Mouse (Mus musculus) hindbrain, embryonic 14.5 days (tissue): Measurements from ENCODE around the gene Ahrr. TPM values are rescaled to one million over a fixed set of nuclear protein-coding genes. Genes with fewer than 3 reads are reported as not detected.

Source experiments
- ATAC-seq: fragments of 200-750 bp; cut with Nextera tagmentation; 2 replicates; pipeline ENCODE4 v1.8.0; 2017; ENCODE audit warnings: moderate number of reproducible peaks, mild to moderate bottlenecking, moderate TSS enrichment, moderate library complexity; ENCODE audit not compliant: low FRiP score
- DNase-seq: peaks from one replicate; pipeline ENCODE4 v3.0.0-alpha.2; 2015; ENCODE audit warnings: low spot score
- H3K27ac ChIP-seq: fragments of 300-500 bp; sonication (generic); 2 replicates; pipeline ENCODE4 v1.5.1; 2014; ENCODE audit warnings: mild to moderate bottlenecking, moderate library complexity
- H3K27me3 ChIP-seq: fragments of 300-500 bp; sonication (generic); 2 replicates; pipeline ENCODE4 v1.6.1; 2014; ENCODE audit warnings: mild to moderate bottlenecking, low read length, mixed read lengths; ENCODE audit not compliant: control insufficient read depth, insufficient read depth
- H3K36me3 ChIP-seq: fragments of 300-500 bp; sonication (generic); replicated peaks from 2 replicates; pipeline ENCODE4 v1.6.1; 2014; ENCODE audit not compliant: control insufficient read depth, insufficient read depth
- H3K4me1 ChIP-seq: fragments of 300-500 bp; sonication (generic); replicated peaks from 2 replicates; pipeline ENCODE4 v1.6.1; 2014; ENCODE audit warnings: antibody characterized with exemption, low read length, mixed read lengths; ENCODE audit not compliant: control insufficient read depth, insufficient read depth
- H3K4me2 ChIP-seq: fragments of 300-500 bp; sonication (generic); replicated peaks from 2 replicates; pipeline ENCODE4 v1.6.1; 2014; ENCODE audit warnings: mild to moderate bottlenecking, moderate library complexity
- H3K4me3 ChIP-seq: fragments of 300-500 bp; sonication (generic); replicated peaks from 2 replicates; pipeline ENCODE4 v1.5.1; 2014; ENCODE audit warnings: mild to moderate bottlenecking, low read length
- H3K9ac ChIP-seq: fragments of 300-500 bp; sonication (generic); 2 replicates; pipeline ENCODE4 v1.6.1; 2014
- H3K9me3 ChIP-seq: fragments of 300-500 bp; sonication (generic); 2 replicates; pipeline ENCODE4 v1.6.1; 2016; ENCODE audit warnings: low read length; ENCODE audit not compliant: control insufficient read depth
- WGBS: fragments of 180-500 bp; shearing (Covaris S2); extraction: QIAGEN DNeasy Blood & Tissue Kit; methylation state at CpG from one replicate; pipeline ENCODE4 v1.1.7; 2014; 5-methylcytosine and 5-hydroxymethylcytosine counted together
- polyA plus RNA-seq: library from polyadenylated mRNA; unstranded; fragments of >200 nt; fragmentation: Nextera tagmentation; extraction: Ambion mirVana; gene quantifications from 2 replicates; pipeline ENCODE4 v1.2.1, GENCODE M21; 2014

Ahrr gene
- 0.51 and 0.52 TPM in 2 replicates for polyA plus RNA-seq

DNA sequence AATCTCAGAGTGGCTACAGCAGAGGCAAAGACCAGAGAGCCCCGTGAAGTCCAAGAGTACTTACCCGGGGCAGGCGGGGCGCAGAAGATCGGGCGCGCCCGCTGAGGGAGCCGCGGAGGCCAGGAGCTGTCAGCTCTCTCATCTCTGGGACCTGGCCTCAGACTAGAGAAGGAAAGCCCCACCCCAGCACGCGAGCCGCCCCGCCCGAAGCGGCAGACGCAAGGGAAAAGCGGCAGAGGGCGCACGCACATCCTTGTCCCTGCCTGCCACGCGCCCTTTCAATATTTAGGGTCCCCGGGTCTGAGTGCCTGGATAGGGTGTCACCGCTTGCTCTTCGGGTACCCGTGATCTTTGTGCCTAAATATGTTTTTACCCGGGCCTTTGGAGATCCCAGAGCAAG is at the start of gene Ahrr:
TSS of gene Ahrr (minus strand) at position 165 of the 400 bp plus-strand sequence.
- no peak; the same call in 1 of the 2 replicates for ATAC-seq
- Histone ChIP-seq H3K27me3 (peaks cover 18% of the 10 kb centered on the region), H3K4me1 (no peaks in the 10 kb centered on the region), H3K9ac (peak within 1 kb of the TSS; percentile 52), H3K27ac (no peak within 1 kb of the TSS), H3K36me3 (no peaks in the 10 kb centered on the region), H3K9me3 (no peaks in the 10 kb centered on the region), H3K4me3 (peak within 1 kb of the TSS; percentile 23), H3K4me2 (peak within 1 kb of the TSS; percentile 56)
- WGBS = 2% methylated on average over 24 of the region's 27 CpGs
- DNase-seq = no peak

DNA sequence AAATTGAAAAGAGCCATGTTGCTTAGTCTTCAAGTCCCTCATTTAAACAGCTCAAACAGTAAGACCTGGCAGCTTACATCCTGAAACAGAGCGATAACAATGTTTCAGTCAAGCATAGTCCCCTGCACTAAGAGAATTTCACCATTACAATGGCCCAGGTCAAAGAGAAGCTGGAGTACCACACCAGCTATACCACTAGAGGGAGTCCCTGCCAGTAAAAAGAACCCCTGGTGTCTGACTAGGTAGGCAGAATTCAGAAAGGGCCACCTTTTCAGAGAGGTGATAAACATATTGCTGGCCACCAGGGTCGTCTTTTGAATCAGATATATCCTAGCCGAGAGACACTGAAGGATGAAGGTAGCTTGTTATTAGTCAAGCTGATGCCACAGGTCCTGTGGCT is 48.9 kb upstream of the Ahrr start:
- H3K36me3 ChIP-seq = peaks cover 75% of the 10 kb centered on the region

GRCm38 (mm10) chr13:74329321-74329720 is 37.2 kb upstream of the Ahrr start:
- no peak overlapping the region for H3K4me3 ChIP-seq
- no peak for ATAC-seq

More for the DNA sequence above, 48.9 kb upstream of the Ahrr start:
- Histone ChIP-seq H3K9ac (no peak overlapping the region), H3K27me3 (no peaks in the 10 kb centered on the region), H3K9me3 (no peaks in the 10 kb centered on the region), H3K27ac (no peak overlapping the region), H3K4me1 (no peaks in the 10 kb centered on the region), H3K4me3 (no peak overlapping the region), H3K4me2 (no peak overlapping the region)
- ATAC-seq = peak; percentile 78; the same call in 1 of the 2 replicates
- peak; percentile 54 for DNase-seq
- 47% methylated on average over 3 of the region's 3 CpGs for WGBS

DNA sequence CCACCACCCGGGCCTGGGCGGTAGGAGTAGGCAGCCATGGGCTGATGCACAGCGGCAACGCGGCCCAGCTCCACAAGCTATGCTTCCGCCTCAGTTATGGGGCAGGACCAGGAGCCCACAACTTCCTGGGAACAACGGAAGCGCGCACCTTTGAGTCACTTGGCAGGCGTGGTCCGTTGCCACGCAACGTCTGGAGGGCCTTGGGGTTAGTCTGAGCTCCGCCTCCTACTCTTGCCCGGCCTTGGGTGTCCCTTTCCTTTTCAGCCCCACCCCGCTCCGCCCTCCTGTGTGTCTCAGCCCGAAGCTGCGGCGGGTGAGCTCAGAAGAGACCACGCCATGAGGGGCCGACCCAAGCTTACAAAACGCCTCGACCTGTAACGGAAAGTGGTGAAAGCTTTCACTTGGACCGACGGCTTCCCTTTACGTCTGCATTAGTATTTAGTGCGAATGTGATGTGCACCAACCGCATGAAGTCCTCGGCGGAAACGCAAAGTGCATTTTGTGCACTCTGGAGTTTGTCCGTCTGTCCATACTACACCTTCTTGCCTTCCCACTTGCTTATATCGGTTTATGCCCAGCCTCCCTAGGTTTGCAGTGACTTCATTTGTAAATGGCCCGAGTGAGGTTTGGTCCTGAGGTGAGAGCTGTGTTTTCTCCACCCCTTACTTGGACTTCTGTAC is 25.2 kb upstream of the Ahrr start, which contains the start of gene Pdcd6:
TSS of gene Pdcd6 (minus strand) at position 411 of the 680 bp plus-strand sequence.
- ATAC-seq (peak; percentile 98), DNase-seq (peak; percentile 88)
- H3K27ac ChIP-seq = peak within 1 kb of the TSS; percentile 62; the same call in 1 of the 2 replicates
- H3K4me3 ChIP-seq = peak within 1 kb of the TSS; percentile 75
- peak within 1 kb of the TSS; percentile 87 for H3K4me2 ChIP-seq
- peaks cover 12% of the 10 kb centered on the region for H3K4me1 ChIP-seq
- H3K36me3 ChIP-seq = peaks cover 41% of the 10 kb centered on the region
- 2% methylated on average over 36 of the region's 36 CpGs for WGBS
- no peaks in the 10 kb centered on the region for H3K27me3 ChIP-seq
- no peaks in the 10 kb centered on the region for H3K9me3 ChIP-seq
- H3K9ac ChIP-seq = peak within 1 kb of the TSS; percentile 85

More at GRCm38 (mm10) chr13:74329321-74329720, 37.2 kb upstream of the Ahrr start:
- Histone ChIP-seq H3K27ac (no peak overlapping the region), H3K9ac (no peak overlapping the region), H3K27me3 (no peaks in the 10 kb centered on the region), H3K4me1 (no peaks in the 10 kb centered on the region), H3K9me3 (no peaks in the 10 kb centered on the region), H3K36me3 (peaks cover 82% of the 10 kb centered on the region), H3K4me2 (no peak overlapping the region)
- no peak for DNase-seq

DNA sequence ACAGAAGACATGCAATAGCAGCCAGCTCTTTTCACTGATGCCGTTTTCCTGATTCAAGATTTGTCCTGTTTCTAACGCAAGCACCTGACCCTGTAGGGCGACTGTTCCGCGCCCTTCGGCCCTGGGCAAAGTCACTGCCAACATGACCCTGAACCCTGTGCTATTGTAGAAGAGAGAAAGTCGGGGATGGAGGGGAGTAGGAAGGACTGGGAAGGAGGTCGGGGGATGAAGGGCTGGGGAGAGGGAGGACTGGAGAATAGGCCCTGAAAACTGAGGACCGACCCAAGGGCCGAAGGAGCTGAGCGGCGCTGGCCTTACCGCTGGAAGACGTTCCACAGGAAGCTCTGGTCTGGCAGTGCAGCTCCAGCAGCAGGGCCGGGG is 24.6 kb upstream of the Ahrr start:
- ATAC-seq (no peak), DNase-seq (no peak)
- Histone ChIP-seq H3K27me3 (no peaks in the 10 kb centered on the region), H3K4me2 (peak overlapping the region; percentile 87), H3K4me1 (peaks cover 12% of the 10 kb centered on the region), H3K36me3 (peaks cover 36% of the 10 kb centered on the region), H3K4me3 (peak overlapping the region; percentile 75), H3K9me3 (no peaks in the 10 kb centered on the region), H3K27ac (peak overlapping the region; percentile 62; the same call in 1 of the 2 replicates), H3K9ac (peak overlapping the region; percentile 85)
- 3% methylated on average over 15 of the region's 15 CpGs for WGBS

DNA sequence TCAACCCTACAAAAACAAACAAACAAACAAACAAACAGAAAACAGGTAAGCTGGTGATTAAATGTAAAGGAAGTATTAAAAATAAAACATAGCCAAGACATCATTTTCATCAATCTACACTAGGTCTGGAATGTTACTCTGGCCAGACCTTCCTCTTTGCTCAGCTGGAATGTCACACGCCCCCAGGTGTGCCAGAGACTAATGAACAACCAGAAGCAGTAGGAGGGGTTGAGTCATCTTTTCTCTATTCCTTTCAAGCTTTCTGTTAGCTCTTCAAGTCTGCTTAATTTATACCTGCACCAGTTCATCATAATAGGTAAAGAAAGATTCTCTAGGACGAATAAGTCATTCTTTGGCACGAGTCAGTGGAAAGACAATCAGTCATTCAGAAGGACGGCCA is 24.3 kb upstream of the Ahrr start:
- Histone ChIP-seq H3K27me3 (no peaks in the 10 kb centered on the region), H3K9ac (peak overlapping the region; percentile 85), H3K4me3 (peak overlapping the region; percentile 75), H3K9me3 (no peaks in the 10 kb centered on the region), H3K36me3 (peaks cover 34% of the 10 kb centered on the region), H3K27ac (no peak overlapping the region), H3K4me1 (peaks cover 12% of the 10 kb centered on the region), H3K4me2 (peak overlapping the region; percentile 87)
- ATAC-seq (no peak), DNase-seq (no peak)
- WGBS = 27% methylated on average over 4 of the region's 4 CpGs

DNA sequence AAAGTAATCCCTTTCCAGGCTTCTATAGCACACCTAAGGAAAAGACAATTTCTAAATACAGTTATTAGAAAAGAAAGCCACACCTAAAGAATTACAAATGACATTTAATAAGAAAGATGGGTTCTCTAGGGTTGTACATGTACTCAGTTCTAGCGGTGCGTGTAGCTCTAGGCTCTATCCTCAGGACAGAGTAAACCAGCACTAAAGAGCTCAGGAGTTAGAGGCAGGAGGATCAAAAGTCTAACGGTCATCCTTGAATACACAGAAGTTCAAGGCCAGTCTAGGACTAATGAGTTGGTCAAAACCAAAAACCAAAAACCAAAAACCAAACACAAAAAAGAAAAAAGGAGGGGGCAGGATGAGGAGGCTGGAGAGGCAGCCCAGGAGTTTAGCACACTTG is 22.5 kb upstream of the Ahrr start:
- ATAC-seq = no peak

GRCm38 (mm10) chr13:74305780-74306179 is 13.6 kb upstream of the Ahrr start:
- Histone ChIP-seq H3K27ac (no peak overlapping the region), H3K4me2 (no peak overlapping the region), H3K9me3 (no peaks in the 10 kb centered on the region), H3K36me3 (peaks cover 90% of the 10 kb centered on the region), H3K27me3 (no peaks in the 10 kb centered on the region), H3K4me3 (no peak overlapping the region), H3K9ac (no peak overlapping the region), H3K4me1 (no peaks in the 10 kb centered on the region)
- ATAC-seq (no peak), DNase-seq (no peak)
- 100% methylated on average over 1 of the region's 1 CpGs for WGBS

More for the DNA sequence above, 22.5 kb upstream of the Ahrr start:
- WGBS = 95% methylated on average over 3 of the region's 3 CpGs
- H3K4me1 ChIP-seq = peaks cover 12% of the 10 kb centered on the region
- H3K27ac ChIP-seq = no peak overlapping the region
- no peaks in the 10 kb centered on the region for H3K9me3 ChIP-seq
- no peak overlapping the region for H3K4me2 ChIP-seq
- H3K9ac ChIP-seq = no peak overlapping the region
- no peaks in the 10 kb centered on the region for H3K27me3 ChIP-seq
- no peak for DNase-seq
- H3K4me3 ChIP-seq = no peak overlapping the region
- H3K36me3 ChIP-seq = peaks cover 32% of the 10 kb centered on the region

GRCm38 (mm10) chr13:74305380-74305779 is 13.2 kb upstream of the Ahrr start:
- Histone ChIP-seq H3K9me3 (no peaks in the 10 kb centered on the region), H3K27me3 (no peaks in the 10 kb centered on the region), H3K4me2 (no peak overlapping the region), H3K36me3 (peaks cover 86% of the 10 kb centered on the region), H3K9ac (no peak overlapping the region), H3K4me3 (no peak overlapping the region), H3K4me1 (no peaks in the 10 kb centered on the region), H3K27ac (no peak overlapping the region)
- WGBS = 93% methylated on average over 6 of the region's 6 CpGs
- no peak for ATAC-seq
- no peak for DNase-seq
